Mouse (Mus musculus) liver, embryonic 12.5 days (tissue): ENCODE measurements around the gene Pih1d2. TPM values are rescaled to one million over a fixed set of nuclear protein-coding genes. Genes with fewer than 3 reads are reported as not detected.
A peak's percentile ranks its signal among the peaks of the same experiment; 100 is the strongest.

ENCODE experiments used
- ATAC-seq: fragments of 200-750 bp; cut with Nextera tagmentation; 2 replicates; pipeline ENCODE4 v1.8.0; 2017; ENCODE audit warnings: moderate number of reproducible peaks, mild to moderate bottlenecking, moderate library complexity
- H3K27ac ChIP-seq: fragments of 300-500 bp; sonication (generic); 2 replicates; pipeline ENCODE4 v1.5.1; 2016; ENCODE audit warnings: mild to moderate bottlenecking
- H3K27me3 ChIP-seq: fragments of 300-500 bp; sonication (generic); replicated peaks from 2 replicates; pipeline ENCODE4 v1.6.1; 2016; ENCODE audit warnings: mild to moderate bottlenecking, moderate library complexity
- H3K36me3 ChIP-seq: fragments of 300-500 bp; sonication (generic); 2 replicates; pipeline ENCODE4 v1.6.1; 2016; ENCODE audit warnings: mild to moderate bottlenecking, moderate library complexity
- H3K4me1 ChIP-seq: fragments of 300-500 bp; sonication (generic); 2 replicates; pipeline ENCODE4 v1.6.1; 2016
- H3K4me2 ChIP-seq: fragments of 300-500 bp; sonication (generic); 2 replicates; pipeline ENCODE4 v1.6.1; 2016; ENCODE audit warnings: mild to moderate bottlenecking, moderate library complexity
- H3K4me3 ChIP-seq: fragments of 300-500 bp; sonication (generic); 2 replicates; pipeline ENCODE4 v1.5.1; 2016; ENCODE audit warnings: mild to moderate bottlenecking, moderate library complexity
- H3K9ac ChIP-seq: fragments of 300-500 bp; sonication (generic); 2 replicates; pipeline ENCODE4 v1.6.1; 2016; ENCODE audit warnings: mild to moderate bottlenecking, moderate library complexity
- H3K9me3 ChIP-seq: fragments of 300-500 bp; sonication (generic); replicated peaks from 2 replicates; pipeline ENCODE4 v1.6.1; 2016; ENCODE audit warnings: mild to moderate bottlenecking, moderate library complexity
- WGBS: fragments of 180-500 bp; shearing (Covaris S2); methylation state at CpG from one replicate; pipeline ENCODE4 v1.1.7; 2016; ENCODE audit not compliant: insufficient replicate concordance; 5-methylcytosine and 5-hydroxymethylcytosine counted together
- polyA plus RNA-seq: library from polyadenylated mRNA; unstranded; fragments of >200 nt; fragmentation: Nextera tagmentation; extraction: Ambion mirVana; gene quantifications from 2 replicates; pipeline ENCODE4 v1.2.1, GENCODE M21; 2016

Gene Pih1d2
- polyA plus RNA-seq, result 1.9 and 2.4 TPM in 2 replicates

GRCm38 (mm10) chr9:50616766-50617603, at the start of gene Pih1d2, which contains the start of gene Nkapd1:
Pih1d2 (plus strand) TSS chr9:50617321.
Nkapd1 (minus strand) TSS chr9:50617464.
- no peaks in the 10 kb centered on the region for H3K9me3 ChIP-seq
- peak within 1 kb of the TSS; percentile 94 for H3K27ac ChIP-seq
- H3K9ac ChIP-seq, result peak within 1 kb of the TSS; percentile 93
- peak; percentile 91 for ATAC-seq
- peaks cover 20% of the 10 kb centered on the region for H3K4me1 ChIP-seq
- WGBS, result under 1% methylated on average over 81 of the region's 81 CpGs
- no peaks in the 10 kb centered on the region for H3K27me3 ChIP-seq
- H3K36me3 ChIP-seq, result peaks cover 34% of the 10 kb centered on the region
- H3K4me3 ChIP-seq, result peak within 1 kb of the TSS; percentile 98
- H3K4me2 ChIP-seq, result peak within 1 kb of the TSS; percentile 84

- H3K4me1 ChIP-seq, result no peaks in the 10 kb centered on the region
- 62% methylated on average over 4 of the region's 4 CpGs for WGBS
- no peak overlapping the region for H3K4me3 ChIP-seq
- H3K27ac ChIP-seq, result no peak overlapping the region
- no peaks in the 10 kb centered on the region for H3K36me3 ChIP-seq
- no peak overlapping the region for H3K9ac ChIP-seq
- ATAC-seq, result no peak
- H3K4me2 ChIP-seq, result no peak overlapping the region
- H3K9me3 ChIP-seq, result no peaks in the 10 kb centered on the region
- no peaks in the 10 kb centered on the region for H3K27me3 ChIP-seq
Observed at GRCm38 (mm10) chr9:50567372-50567771, 49.7 kb upstream of the Pih1d2 start.

DNA sequence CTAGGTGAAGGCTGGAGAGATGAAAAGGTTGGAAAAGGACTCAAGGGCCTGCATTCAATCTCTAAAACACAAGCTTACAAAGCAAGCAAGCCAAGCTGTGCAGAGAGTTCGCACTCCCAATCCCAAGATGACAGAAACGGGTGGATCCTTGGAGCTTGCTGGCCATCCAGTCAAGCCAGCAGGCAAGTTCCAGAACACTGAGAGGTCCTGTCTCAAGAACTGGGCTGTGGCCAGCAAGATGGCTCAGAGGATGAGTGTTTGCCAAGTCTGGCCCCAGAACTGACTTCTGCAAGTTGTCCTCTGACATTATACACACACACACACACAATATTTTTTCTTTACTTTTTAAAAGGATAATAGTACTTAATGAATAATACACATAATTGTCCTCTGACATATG, 49.2 kb upstream of the Pih1d2 start:
- no peak overlapping the region for H3K27ac ChIP-seq
- no peak overlapping the region for H3K4me2 ChIP-seq
- WGBS, result 80% methylated on average over 2 of the region's 2 CpGs
- no peaks in the 10 kb centered on the region for H3K9me3 ChIP-seq
- H3K9ac ChIP-seq, result no peak overlapping the region
- no peak for ATAC-seq
- no peaks in the 10 kb centered on the region for H3K36me3 ChIP-seq
- no peaks in the 10 kb centered on the region for H3K4me1 ChIP-seq
- H3K4me3 ChIP-seq, result no peak overlapping the region
- H3K27me3 ChIP-seq, result no peaks in the 10 kb centered on the region

DNA sequence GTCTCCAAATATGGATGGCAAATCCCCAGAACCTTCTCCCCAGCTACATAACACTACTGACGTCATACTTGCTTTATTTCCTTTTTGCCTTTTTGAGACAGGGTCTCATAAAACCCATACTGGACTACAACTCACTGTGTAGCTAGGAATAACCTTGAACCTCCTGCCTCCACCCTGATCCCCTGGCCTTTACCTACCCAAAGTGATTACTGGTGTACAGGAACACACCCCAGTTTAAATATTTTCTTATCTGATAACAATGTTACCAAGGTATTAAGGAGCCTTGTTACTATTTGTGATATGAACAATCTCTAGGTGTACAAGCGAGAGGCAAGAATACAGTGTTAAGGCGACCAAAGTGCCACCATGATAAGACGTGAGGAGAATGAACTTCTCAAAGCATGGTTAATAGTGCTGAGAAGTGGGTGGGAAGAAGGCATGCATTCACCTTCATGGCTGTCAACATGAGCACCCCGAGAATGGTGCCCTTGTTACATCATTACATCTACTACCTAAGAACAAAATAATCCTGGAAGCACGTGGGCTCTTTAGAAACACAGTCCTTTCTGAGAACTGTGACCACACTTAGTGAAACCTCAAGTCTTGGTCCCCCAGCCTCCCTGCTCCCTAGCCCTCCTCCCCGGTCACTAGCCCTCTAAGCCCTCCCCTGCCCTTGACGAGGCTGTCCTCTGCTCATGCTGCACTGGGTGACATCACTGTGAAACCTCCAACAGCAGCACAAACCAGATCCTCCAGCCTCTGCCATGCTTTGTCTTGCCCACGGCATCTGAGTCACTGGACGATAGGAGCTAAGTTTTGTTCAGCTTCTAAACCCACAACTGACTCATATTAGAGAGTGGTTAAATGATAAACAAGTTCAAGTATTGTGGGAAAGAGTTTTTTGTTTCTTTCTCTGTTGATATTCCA, 47.3 kb upstream of the Pih1d2 start:
- ATAC-seq, result no peak
- no peak overlapping the region for H3K4me2 ChIP-seq

GRCm38 (mm10) chr9:50580370-50580769, 36.8 kb upstream of the Pih1d2 start:
- Histone ChIP-seq H3K27ac (no peak overlapping the region), H3K9ac (no peak overlapping the region), H3K27me3 (no peaks in the 10 kb centered on the region), H3K4me2 (no peak overlapping the region), H3K4me1 (no peaks in the 10 kb centered on the region), H3K4me3 (no peak overlapping the region), H3K9me3 (no peaks in the 10 kb centered on the region), H3K36me3 (no peaks in the 10 kb centered on the region)
- WGBS, result 39% methylated on average over 4 of the region's 4 CpGs
- no peak for ATAC-seq

More for the DNA sequence above, 47.3 kb upstream of the Pih1d2 start:
- WGBS, result 60% methylated on average over 10 of the region's 10 CpGs
- Histone ChIP-seq H3K27ac (no peak overlapping the region), H3K4me3 (no peak overlapping the region), H3K36me3 (no peaks in the 10 kb centered on the region), H3K4me1 (no peaks in the 10 kb centered on the region), H3K9ac (no peak overlapping the region), H3K9me3 (no peaks in the 10 kb centered on the region), H3K27me3 (no peaks in the 10 kb centered on the region)

- Histone ChIP-seq H3K9ac (no peak overlapping the region), H3K27ac (no peak overlapping the region), H3K4me1 (no peaks in the 10 kb centered on the region), H3K4me2 (no peak overlapping the region), H3K9me3 (no peaks in the 10 kb centered on the region), H3K36me3 (no peaks in the 10 kb centered on the region), H3K4me3 (no peak overlapping the region), H3K27me3 (no peaks in the 10 kb centered on the region)
- WGBS, result 62% methylated on average over 6 of the region's 6 CpGs
- ATAC-seq, result no peak
Observed at GRCm38 (mm10) chr9:50585145-50585818, 31.8 kb upstream of the Pih1d2 start.

DNA sequence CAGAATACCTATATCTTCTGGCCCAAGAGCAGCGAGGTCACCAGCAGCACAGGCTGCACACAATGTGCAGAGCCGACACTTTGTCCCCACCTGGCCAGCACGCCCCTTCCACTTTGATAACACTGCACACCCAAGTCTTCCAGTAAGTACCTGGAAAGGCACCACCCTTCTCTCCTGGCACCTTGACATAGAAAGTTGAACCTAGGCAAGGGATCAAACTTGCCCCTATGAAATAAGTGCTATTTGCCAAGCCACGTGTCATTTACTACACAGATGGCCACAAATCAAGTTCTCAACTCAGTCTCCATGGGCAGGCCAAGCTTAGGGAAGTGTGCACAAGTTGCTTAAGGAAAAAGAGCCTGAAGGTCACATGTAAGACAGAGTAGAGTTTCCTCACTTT, 30.2 kb upstream of the Pih1d2 start:
- Histone ChIP-seq H3K4me3 (no peak overlapping the region), H3K4me1 (no peaks in the 10 kb centered on the region), H3K27ac (no peak overlapping the region), H3K9me3 (no peaks in the 10 kb centered on the region), H3K27me3 (no peaks in the 10 kb centered on the region), H3K4me2 (no peak overlapping the region), H3K9ac (no peak overlapping the region), H3K36me3 (no peaks in the 10 kb centered on the region)
- WGBS, result 60% methylated on average over 4 of the region's 4 CpGs
- no peak for ATAC-seq

GRCm38 (mm10) chr9:50590856-50591518, 26.1 kb upstream of the Pih1d2 start:
- Histone ChIP-seq H3K27ac (no peak overlapping the region), H3K4me1 (no peaks in the 10 kb centered on the region), H3K4me3 (no peak overlapping the region), H3K36me3 (peaks cover 16% of the 10 kb centered on the region), H3K9me3 (no peaks in the 10 kb centered on the region), H3K4me2 (no peak overlapping the region), H3K27me3 (no peaks in the 10 kb centered on the region), H3K9ac (no peak overlapping the region)
- ATAC-seq, result no peak
- WGBS, result 60% methylated on average over 10 of the region's 10 CpGs

DNA sequence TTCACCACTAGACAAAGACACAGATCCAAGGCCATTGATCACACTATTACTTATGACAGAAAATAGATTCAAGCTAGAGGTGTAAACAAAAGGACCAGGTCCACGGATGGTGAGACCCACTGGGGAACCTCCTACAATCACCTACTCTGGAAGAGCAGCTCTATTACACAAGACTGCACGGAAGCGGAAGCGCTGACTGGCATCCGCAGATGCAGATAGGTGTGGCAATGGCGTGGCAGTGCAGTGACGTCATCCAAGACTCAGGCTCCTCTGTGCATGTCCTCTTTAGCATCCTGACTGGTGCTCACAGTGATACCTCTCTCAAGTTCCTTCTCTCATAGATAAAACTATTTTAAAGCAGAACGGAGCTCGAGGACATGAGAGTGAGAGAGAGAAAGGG, 24.2 kb upstream of the Pih1d2 start:
- Histone ChIP-seq H3K36me3 (peaks cover 36% of the 10 kb centered on the region), H3K27me3 (no peaks in the 10 kb centered on the region), H3K9ac (no peak overlapping the region), H3K4me3 (no peak overlapping the region), H3K4me2 (no peak overlapping the region), H3K9me3 (no peaks in the 10 kb centered on the region), H3K4me1 (no peaks in the 10 kb centered on the region), H3K27ac (no peak overlapping the region)
- ATAC-seq, result no peak
- 81% methylated on average over 9 of the region's 9 CpGs for WGBS

- Histone ChIP-seq H3K27ac (peak overlapping the region; percentile 76; the same call in 1 of the 2 replicates), H3K9ac (no peak overlapping the region), H3K36me3 (peaks cover 42% of the 10 kb centered on the region), H3K9me3 (no peaks in the 10 kb centered on the region), H3K4me1 (no peaks in the 10 kb centered on the region), H3K4me2 (no peak overlapping the region), H3K27me3 (no peaks in the 10 kb centered on the region), H3K4me3 (no peak overlapping the region)
- ATAC-seq, result no peak
- WGBS, result 68% methylated on average over 3 of the region's 3 CpGs
Observed at GRCm38 (mm10) chr9:50593544-50593943, 23.6 kb upstream of the Pih1d2 start.

GRCm38 (mm10) chr9:50594794-50595417, 22.2 kb upstream of the Pih1d2 start:
- WGBS, result 68% methylated on average over 12 of the region's 12 CpGs
- H3K4me2 ChIP-seq, result no peak overlapping the region
- no peaks in the 10 kb centered on the region for H3K27me3 ChIP-seq
- H3K4me1 ChIP-seq, result peaks cover under 1% of the 10 kb centered on the region; the same call in 1 of the 2 replicates
- H3K9me3 ChIP-seq, result no peaks in the 10 kb centered on the region
- no peak overlapping the region for H3K9ac ChIP-seq
- peak overlapping the region; percentile 76 for H3K27ac ChIP-seq
- H3K36me3 ChIP-seq, result peaks cover 55% of the 10 kb centered on the region
- no peak overlapping the region for H3K4me3 ChIP-seq
- peak; percentile 58 for ATAC-seq
